Mouse (Mus musculus) heart, postnatal 36 days (tissue): ENCODE results near the gene Cd80. TPM values are rescaled to one million over a fixed set of nuclear protein-coding genes. Genes with fewer than 3 reads are reported as not detected.
A peak's percentile ranks its signal among the peaks of the same experiment; 100 is the strongest.

Experiments used
- DNase-seq, 2 experiments: peaks; one replicate each; pipeline ENCODE4 v3.0.0; 2021 to 2022
- intact Hi-C: fragments of 180-260 bp; cut with DNase I; formaldehyde crosslinking; loops from one replicate; pipeline ENCODE4 v1.15.1; 2025
- total RNA-seq, 2 experiments: library from RNA; stranded (reverse); gene quantifications; 2 replicates each; pipeline ENCODE4 v1.2.3; 2021

Cd80 gene
- under 1 TPM; 0.56 to 0.79 TPM for total RNA-seq

GRCm38 (mm10) chr16:38455511-38456418 is at the start of gene Cd80:
Gene Cd80, plus strand, starts transcription at chr16:38455561.
- intact Hi-C loops = no loop called here
- no peak for DNase-seq

GRCm38 (mm10) chr16:38406293-38406692 is 49.1 kb upstream of the Cd80 start:
- DNase-seq = no peak
- intact Hi-C loops = no loop called here

GRCm38 (mm10) chr16:38406708-38407107 is 48.7 kb upstream of the Cd80 start:
- intact Hi-C loops = no loop called here
- DNase-seq = no peak

GRCm38 (mm10) chr16:38407584-38407983 is 47.8 kb upstream of the Cd80 start:
- intact Hi-C loops = no loop called here
- DNase-seq = no peak

- DNase-seq = no peak
- intact Hi-C loops = no loop called here
Measured at GRCm38 (mm10) chr16:38408416-38408815, 46.9 kb upstream of the Cd80 start.

- intact Hi-C loops = no loop called here
- DNase-seq = no peak
Measured at GRCm38 (mm10) chr16:38414953-38415352, 40.4 kb upstream of the Cd80 start.

GRCm38 (mm10) chr16:38425374-38425773 is 30.0 kb upstream of the Cd80 start:
- no peak for DNase-seq
- intact Hi-C loops = no loop called here

- intact Hi-C loops = no loop called here
- DNase-seq = no peak
Measured at GRCm38 (mm10) chr16:38425799-38426198, 29.6 kb upstream of the Cd80 start.

- intact Hi-C loops = no loop called here
Measured at GRCm38 (mm10) chr16:38431446-38432185, 23.7 kb upstream of the Cd80 start.

GRCm38 (mm10) chr16:38432498-38433425 is 22.6 kb upstream of the Cd80 start, which contains the start of gene Pla1a:
Gene Pla1a, minus strand, starts transcription at chr16:38433145.
- intact Hi-C loops = no loop called here
- peak; percentile 18 to 35 for DNase-seq

More at GRCm38 (mm10) chr16:38431446-38432185, 23.7 kb upstream of the Cd80 start:
- peak in 1 of 2 experiments; percentile 25 for DNase-seq

GRCm38 (mm10) chr16:38433514-38433913 is 21.8 kb upstream of the Cd80 start:
- DNase-seq = no peak

GRCm38 (mm10) chr16:38434295-38434795 is 21.0 kb upstream of the Cd80 start:
- DNase-seq = no peak
- intact Hi-C loops = no loop called here

More at GRCm38 (mm10) chr16:38433514-38433913, 21.8 kb upstream of the Cd80 start:
- intact Hi-C loops = no loop called here

- no peak for DNase-seq
- intact Hi-C loops = no loop called here
Measured at GRCm38 (mm10) chr16:38439190-38439589, 16.2 kb upstream of the Cd80 start.

GRCm38 (mm10) chr16:38440403-38440802 is 15.0 kb upstream of the Cd80 start:
- no peak for DNase-seq
- intact Hi-C loops = no loop called here

GRCm38 (mm10) chr16:38441611-38442010 is 13.8 kb upstream of the Cd80 start:
- intact Hi-C loops = no loop called here
- DNase-seq = no peak

GRCm38 (mm10) chr16:38442216-38442615 is 13.1 kb upstream of the Cd80 start:
- intact Hi-C loops = no loop called here
- no peak for DNase-seq

GRCm38 (mm10) chr16:38443721-38444464 is 11.5 kb upstream of the Cd80 start:
- intact Hi-C loops = no loop called here
- DNase-seq = no peak

- intact Hi-C loops = no loop called here
- no peak for DNase-seq
Measured at GRCm38 (mm10) chr16:38445046-38445445, 10.3 kb upstream of the Cd80 start.

GRCm38 (mm10) chr16:38445576-38445975 is 9.8 kb upstream of the Cd80 start:
- DNase-seq = no peak
- intact Hi-C loops = no loop called here
